Mouse (Mus musculus): ENCODE results near the gene Card9. TPM values are rescaled to one million over a fixed set of nuclear protein-coding genes. Genes with fewer than 3 reads are reported as not detected.
A peak's percentile ranks its signal among the peaks of the same experiment; 100 is the strongest.
"Not testable (repeated sequence)": the region's sequence is repeated elsewhere in the genome, so short reads cannot be mapped to it uniquely, and the experiment has no call there.

Gene Card9
- total RNA-seq (2021), result 1 to 10 TPM; 2.0 to 2.6 TPM
- long read RNA-seq, partial matches to known transcripts, result 0 of 2 reads
- long read RNA-seq, other reads (novel, unspliced or antisense), result 0 of 2 reads

GRCm38 (mm10) chr2:26360772-26361171 lies at the start of gene Card9:
Card9 (minus strand) TSS chr2:26360918.
- no peak for DNase-seq (ENCODE audit: low spot score in 2 of 2)

GRCm38 (mm10) chr2:26410091-26410490 lies 49.4 kb upstream of the Card9 start:
- no peak for DNase-seq (ENCODE audit: low spot score in 2 of 2)

GRCm38 (mm10) chr2:26409362-26409761 lies 48.6 kb upstream of the Card9 start:
- no peak for DNase-seq (ENCODE audit: low spot score in 2 of 2)

- peak; percentile 99 to 100 for DNase-seq (ENCODE audit: low spot score in 2 of 2)
Measured at GRCm38 (mm10) chr2:26408515-26409356, 48.0 kb upstream of the Card9 start, which contains the start of gene Inpp5e. Inpp5e (minus strand) TSS chr2:26409203.

- DNase-seq (ENCODE audit: low spot score in 2 of 2), result no peak
Measured at GRCm38 (mm10) chr2:26403306-26403705, 42.6 kb upstream of the Card9 start.

GRCm38 (mm10) chr2:26402265-26402664 lies 41.5 kb upstream of the Card9 start:
- no peak for DNase-seq (ENCODE audit: low spot score in 2 of 2)

GRCm38 (mm10) chr2:26401023-26401422 lies 40.3 kb upstream of the Card9 start:
- no peak for DNase-seq (ENCODE audit: low spot score in 2 of 2)

GRCm38 (mm10) chr2:26400296-26400695 lies 39.6 kb upstream of the Card9 start:
- no peak for DNase-seq (ENCODE audit: low spot score in 2 of 2)

- DNase-seq (ENCODE audit: low spot score in 2 of 2), result no peak
Measured at GRCm38 (mm10) chr2:26399647-26400046, 38.9 kb upstream of the Card9 start.

GRCm38 (mm10) chr2:26398978-26399377 lies 38.3 kb upstream of the Card9 start:
- no peak for DNase-seq (ENCODE audit: low spot score in 2 of 2)

GRCm38 (mm10) chr2:26391617-26392016 lies 30.9 kb upstream of the Card9 start:
- DNase-seq (ENCODE audit: low spot score in 2 of 2), result no peak

- DNase-seq (ENCODE audit: low spot score in 2 of 2), result no peak
Measured at GRCm38 (mm10) chr2:26390954-26391353, 30.2 kb upstream of the Card9 start.

- peak; percentile 82 to 88 for DNase-seq (ENCODE audit: low spot score in 2 of 2)
Measured at GRCm38 (mm10) chr2:26389154-26389690, 28.5 kb upstream of the Card9 start, which contains the start of the genes Entr1 and Pmpca. Entr1 (minus strand) TSS chr2:26389316. Pmpca (plus strand) TSS chr2:26389339.

- DNase-seq (ENCODE audit: low spot score in 2 of 2), result no peak
Measured at GRCm38 (mm10) chr2:26388682-26389153, 28.0 kb upstream of the Card9 start.

- no peak for DNase-seq (ENCODE audit: low spot score in 2 of 2)
Measured at GRCm38 (mm10) chr2:26387713-26388112, 27.0 kb upstream of the Card9 start.

- not testable (repeated sequence) for DNase-seq (ENCODE audit: low spot score in 2 of 2)
Measured at GRCm38 (mm10) chr2:26380871-26381270, 20.2 kb upstream of the Card9 start.

- DNase-seq (ENCODE audit: low spot score in 2 of 2), result peak; percentile 72 to 80
Measured at GRCm38 (mm10) chr2:26380131-26380771, 19.5 kb upstream of the Card9 start, which contains the start of gene Snapc4. Snapc4 (minus strand) TSS chr2:26380653.

GRCm38 (mm10) chr2:26372396-26372795 lies 11.7 kb upstream of the Card9 start:
- DNase-seq (ENCODE audit: low spot score in 2 of 2), result no peak

GRCm38 (mm10) chr2:26368572-26368971 lies 7.9 kb upstream of the Card9 start:
- DNase-seq (ENCODE audit: low spot score in 2 of 2), result no peak

GRCm38 (mm10) chr2:26367911-26368310 lies 7.2 kb upstream of the Card9 start:
- no peak for DNase-seq (ENCODE audit: low spot score in 2 of 2)

- peak in 1 of 2 experiments; percentile 60 for DNase-seq (ENCODE audit: low spot score in 2 of 2)
Measured at GRCm38 (mm10) chr2:26364738-26365465, 4.2 kb upstream of the Card9 start.
